In genomic region chr1:152037589-152037988, GRCm38 (mm10) we compare ENCODE assay signal across 17 mouse cellular contexts. TPM values are rescaled to one million over a fixed set of nuclear protein-coding genes. Genes with fewer than 3 reads are reported as not detected.
A peak's percentile ranks its signal among the peaks of the same experiment; 100 is the strongest.
DNase-seq lines count a peak whose midpoint lies in the region; ATAC-seq and TF ChIP-seq lines count a peak whose summit lies in the region.
"Had no signal": no experiment of that assay in that cellular context is flagged by ENCODE, and none has a peak within 500 bp of the region (broad histone marks: within the 10 kb centered on the region; RNA-seq: fewer than 3 reads in every experiment).

No protein-coding gene starts in this region.

- H3K9ac ChIP-seq in intestine, embryonic 14.5 days (ENCODE audit: low read length): no peak overlapping the region
- H3K9ac ChIP-seq in intestine, embryonic 15.5 days: no peak overlapping the region
- no peak overlapping the region for H3K9ac ChIP-seq in stomach, postnatal 0 days (ENCODE audit: low read length)
- H3K9ac ChIP-seq: heart, embryonic 13.5 days had no signal

- DNase-seq in intestine, embryonic 14.5 days (ENCODE audit: low spot score): no peak
- peak; percentile 19 for DNase-seq in naive thymus-derived CD4-positive, alpha-beta T cell, adult 2 months (ENCODE audit: low read depth)
- DNase-seq in stomach, postnatal 0 days (ENCODE audit: low spot score): no peak
- no peak for DNase-seq in testis, postnatal 14 days (ENCODE audit: low spot score)
- DNase-seq: adrenal gland, adult 8-10 months; adrenal gland, postnatal 36 days; cerebellum, adult 2 months; cerebellum, postnatal 10 days; gastrocnemius, postnatal 10 days; heart, postnatal 36 days had no signal

- H3K9me3 ChIP-seq in intestine, embryonic 14.5 days (ENCODE audit: control insufficient read depth, low read length): no peaks in the 10 kb centered on the region
- no peaks in the 10 kb centered on the region for H3K9me3 ChIP-seq in intestine, embryonic 15.5 days
- H3K9me3 ChIP-seq in stomach, postnatal 0 days (ENCODE audit: control insufficient read depth, low read length): no peaks in the 10 kb centered on the region
- H3K9me3 ChIP-seq: forebrain, embryonic 10.5 days had no signal

- no peaks in the 10 kb centered on the region for H3K36me3 ChIP-seq in intestine, embryonic 14.5 days (ENCODE audit: control insufficient read depth, insufficient read depth, low read length)
- H3K36me3 ChIP-seq in intestine, embryonic 15.5 days: no peaks in the 10 kb centered on the region
- H3K36me3 ChIP-seq in stomach, postnatal 0 days (ENCODE audit: control insufficient read depth, insufficient read depth, low read length): no peaks in the 10 kb centered on the region
- H3K36me3 ChIP-seq: embryonic facial prominence, embryonic 10.5 days; forebrain, embryonic 10.5 days; G1E had no signal

- H3K4me2 ChIP-seq in intestine, embryonic 14.5 days (ENCODE audit: low read length): no peak overlapping the region
- no peak overlapping the region for H3K4me2 ChIP-seq in intestine, embryonic 15.5 days (replicated peaks)
- H3K4me2 ChIP-seq in stomach, postnatal 0 days (replicated peaks; ENCODE audit: low read depth): no peak overlapping the region
- H3K4me2 ChIP-seq: heart, embryonic 13.5 days had no signal

- WGBS in intestine, embryonic 14.5 days: 42% methylated on average over 4 of the region's 4 CpGs
- 44% methylated on average over 4 of the region's 4 CpGs for WGBS in intestine, embryonic 15.5 days
- WGBS in stomach, postnatal 0 days: 34% methylated on average over 4 of the region's 4 CpGs

- TF ChIP-seq EP300 in stomach, postnatal 0 days (optimal IDR thresholded peaks at IDR 0.05): no peak

- no peaks in the 10 kb centered on the region for H3K27me3 ChIP-seq in intestine, embryonic 14.5 days (replicated peaks; ENCODE audit: control insufficient read depth, insufficient read depth, low read length)
- H3K27me3 ChIP-seq in intestine, embryonic 15.5 days (replicated peaks): no peaks in the 10 kb centered on the region
- H3K27me3 ChIP-seq in stomach, postnatal 0 days (ENCODE audit: control insufficient read depth, insufficient read depth, low read length): no peaks in the 10 kb centered on the region
- H3K27me3 ChIP-seq: heart, embryonic 13.5 days had no signal

- ATAC-seq in intestine, embryonic 14.5 days (replicated peaks; ENCODE audit: low FRiP score, low TSS enrichment, low read depth): peak; percentile 36; the same call in 1 of the 2 replicates
- ATAC-seq in intestine, embryonic 15.5 days: peak; percentile 69
- peak; percentile 73 for ATAC-seq in stomach, postnatal 0 days (ENCODE audit: low FRiP score, low TSS enrichment)
- no peak for ATAC-seq in erythroid progenitor cell, adult 5-6 weeks (replicated peaks; ENCODE audit: low FRiP score, poor library complexity, severe bottlenecking)
- ATAC-seq: hindbrain, embryonic 16.5 days had no signal

- H3K4me3 ChIP-seq in intestine, embryonic 14.5 days (ENCODE audit: low read depth, low read length): no peak overlapping the region
- no peak overlapping the region for H3K4me3 ChIP-seq in intestine, embryonic 15.5 days (replicated peaks)
- no peak overlapping the region for H3K4me3 ChIP-seq in stomach, postnatal 0 days (ENCODE audit: low read depth, low read length)
- H3K4me3 ChIP-seq: embryonic facial prominence, embryonic 10.5 days; forebrain, embryonic 10.5 days; heart, embryonic 13.5 days had no signal

- no peak overlapping the region for H3K27ac ChIP-seq in intestine, embryonic 14.5 days (ENCODE audit: low read depth)
- H3K27ac ChIP-seq in intestine, embryonic 15.5 days: no peak overlapping the region
- H3K27ac ChIP-seq in stomach, postnatal 0 days (replicated peaks): no peak overlapping the region
- H3K27ac ChIP-seq: embryonic facial prominence, embryonic 10.5 days; forebrain, embryonic 10.5 days; heart, embryonic 13.5 days had no signal

- H3K4me1 ChIP-seq in intestine, embryonic 14.5 days (replicated peaks; ENCODE audit: control insufficient read depth, insufficient read depth, low read length): peaks cover 19% of the 10 kb centered on the region
- H3K4me1 ChIP-seq in intestine, embryonic 15.5 days (replicated peaks): peaks cover 24% of the 10 kb centered on the region
- peaks cover 2% of the 10 kb centered on the region; the same call in 1 of the 2 replicates for H3K4me1 ChIP-seq in stomach, postnatal 0 days (replicated peaks; ENCODE audit: control insufficient read depth, insufficient read depth)

- TF ChIP-seq CTCF in stomach, postnatal 0 days (IDR thresholded peaks at IDR 0.05; ENCODE audit: low read depth): no peak

RNA-seq across cellular contexts. Expression of gene 1700025G04Rik, which starts 52.3 kb away (rescaled TPM):
- polyA plus RNA-seq in intestine, embryonic 14.5 days (2014; fragmentation: Nextera tagmentation; extraction: Ambion mirVana): 27.3 and 27.7 TPM in 2 replicates
- polyA plus RNA-seq in intestine, embryonic 15.5 days (2015; fragmentation: Nextera tagmentation; extraction: Ambion mirVana): 31.1 and 32.8 TPM in 2 replicates
- 20.6 and 22.9 TPM in 2 replicates for polyA plus RNA-seq in stomach, postnatal 0 days (2015; fragmentation: Nextera tagmentation; extraction: Ambion mirVana)
- 0.72 and 28.5 TPM in 2 replicates for total RNA-seq in erythroid progenitor cell, adult 5-6 weeks (2015; ENCODE audit: low replicate concordance)
- 0.13 TPM in 1 of 2 replicates, not detected in the other for total RNA-seq in erythroid progenitor cell, adult 5-6 weeks (2017; ENCODE audit: low replicate concordance)
- polyA plus RNA-seq: G1E had no signal
